Mouse (Mus musculus) bone marrow macrophage, adult 2 months (primary cell): Measurements from ENCODE around the gene Mvp. TPM values are rescaled to one million over a fixed set of nuclear protein-coding genes. Genes with fewer than 3 reads are reported as not detected.

ENCODE experiments used
- H3K27ac ChIP-seq: 2 replicates; pipeline ENCODE4 v1.5.1; 2012; ENCODE audit warnings: low read depth, low read length; ENCODE audit not compliant: insufficient read depth
- H3K4me1 ChIP-seq: 2 replicates; pipeline ENCODE4 v1.6.1; 2012; ENCODE audit warnings: low read length; ENCODE audit not compliant: control insufficient read depth, insufficient read depth
- H3K4me3 ChIP-seq: 2 replicates; pipeline ENCODE4 v1.5.1; 2012; ENCODE audit warnings: mild to moderate bottlenecking, low read length, moderate library complexity; ENCODE audit not compliant: insufficient read depth
- CTCF ChIP-seq: IDR thresholded peaks from 2 replicates; pipeline ENCODE4 v1.5.1; 2012; ENCODE audit warnings: low read depth, mild to moderate bottlenecking, low read length, moderate library complexity
- POLR2A ChIP-seq: IDR thresholded peaks from 2 replicates; pipeline ENCODE4 v1.6.1; 2012; ENCODE audit warnings: mild to moderate bottlenecking, low read depth, low read length, borderline replicate concordance
- polyA plus RNA-seq: library from polyadenylated mRNA; stranded (reverse); fragments of >200 nt; gene quantifications from 2 replicates; pipeline ENCODE4 v1.2.4, GENCODE M21; 2012; ENCODE audit not compliant: missing spikeins, insufficient read depth, insufficient read length

Mvp gene
- 95.9 and 96.2 TPM in 2 replicates for polyA plus RNA-seq

DNA sequence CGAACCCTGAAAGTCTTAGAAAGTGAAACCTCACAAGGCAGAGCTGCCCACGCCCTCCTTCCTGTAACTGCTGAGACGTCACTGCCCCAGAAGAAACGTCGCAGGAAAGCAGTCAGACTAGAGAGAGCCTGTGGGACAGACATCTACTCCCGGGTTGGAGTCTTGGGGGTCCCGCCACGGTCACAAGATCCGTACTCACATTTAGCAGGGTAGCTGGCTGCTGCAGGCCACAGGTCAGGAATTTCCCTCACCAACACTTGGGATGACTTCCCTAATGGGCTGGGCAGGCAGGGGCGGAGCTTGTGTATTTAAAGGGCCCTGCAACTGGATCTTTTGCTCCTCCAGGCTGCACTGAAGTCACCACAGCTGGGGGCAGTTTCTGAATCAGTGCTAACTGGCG is at the start of gene Mvp:
TSS of gene Mvp (minus strand) at position 302 of the 400 bp plus-strand sequence.
- peaks cover 49% of the 10 kb centered on the region for H3K4me1 ChIP-seq

GRCm38 (mm10) chr7:127055026-127055585 is 40.7 kb upstream of the Mvp start:
- no peak for TF ChIP-seq POLR2A
- TF ChIP-seq CTCF, result no peak
- no peak overlapping the region for H3K27ac ChIP-seq
- no peak overlapping the region for H3K4me3 ChIP-seq
- H3K4me1 ChIP-seq, result peaks cover 2% of the 10 kb centered on the region; the same call in 1 of the 2 replicates

More for the DNA sequence above, at the start of gene Mvp:
- Histone ChIP-seq H3K4me3 (peak within 1 kb of the TSS; percentile 95), H3K27ac (peak within 1 kb of the TSS; percentile 83)
- TF ChIP-seq POLR2A, result no peak
- TF ChIP-seq CTCF, result no peak

GRCm38 (mm10) chr7:127041851-127042672 is 27.6 kb upstream of the Mvp start, which contains the start of gene Kif22:
TSS of gene Kif22 (minus strand) at chr7:127042471.
- TF ChIP-seq POLR2A, result no peak
- no peak for TF ChIP-seq CTCF
- Histone ChIP-seq H3K4me1 (peaks cover 8% of the 10 kb centered on the region; the same call in 1 of the 2 replicates), H3K27ac (peak within 1 kb of the TSS; percentile 36), H3K4me3 (peak within 1 kb of the TSS; percentile 74)

GRCm38 (mm10) chr7:127031244-127031643 is 16.8 kb upstream of the Mvp start:
- peaks cover 10% of the 10 kb centered on the region for H3K4me1 ChIP-seq
- TF ChIP-seq CTCF (no peak), POLR2A (no peak)
- no peak overlapping the region for H3K27ac ChIP-seq
- H3K4me3 ChIP-seq, result no peak overlapping the region

- TF ChIP-seq CTCF (no peak), POLR2A (no peak)
- Histone ChIP-seq H3K4me1 (peaks cover 10% of the 10 kb centered on the region), H3K4me3 (no peak overlapping the region), H3K27ac (no peak overlapping the region)
These were observed 15.8 kb upstream of the Mvp start for GRCm38 (mm10) chr7:127030172-127030571.

GRCm38 (mm10) chr7:127027885-127028284 is 13.5 kb upstream of the Mvp start:
- TF ChIP-seq POLR2A, result no peak
- peaks cover 19% of the 10 kb centered on the region for H3K4me1 ChIP-seq
- H3K27ac ChIP-seq, result peak overlapping the region; percentile 91
- H3K4me3 ChIP-seq, result peak overlapping the region; percentile 62

DNA sequence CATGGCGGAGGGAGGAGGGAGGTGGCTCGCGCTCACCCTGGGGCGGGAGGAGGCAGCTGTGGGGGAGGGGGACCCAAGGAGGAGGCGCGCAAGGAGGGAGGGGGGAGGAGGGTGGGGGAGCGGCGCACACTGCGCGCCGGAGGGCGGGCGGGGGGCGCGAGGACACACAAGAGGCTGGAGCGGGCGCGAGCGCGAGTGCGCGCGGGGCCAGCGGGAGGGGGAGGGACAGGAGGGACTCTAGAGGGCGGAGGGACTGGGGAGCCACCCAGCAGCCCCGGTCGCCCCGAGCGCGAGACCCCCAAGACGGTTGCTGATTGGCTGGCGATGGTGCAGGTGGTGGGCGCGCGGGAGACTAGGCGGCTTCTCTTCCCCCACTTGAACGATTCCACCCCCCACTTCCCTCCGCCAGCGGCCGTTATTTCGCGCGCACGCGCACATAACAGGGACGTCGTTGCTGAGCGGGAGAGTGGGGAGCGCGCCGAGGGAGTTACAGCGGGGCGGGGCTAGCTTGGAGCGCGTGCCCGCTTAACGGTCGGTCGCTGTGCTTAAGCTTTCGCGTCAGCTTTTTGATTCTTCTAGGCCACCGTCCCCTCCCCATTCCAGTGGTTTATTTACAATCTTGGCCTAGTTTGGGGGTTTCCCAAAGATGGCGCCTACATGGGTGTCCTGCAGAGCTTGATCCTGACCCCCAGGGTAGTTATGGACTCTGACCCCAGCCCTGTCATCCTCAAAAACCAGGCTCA is 12.7 kb upstream of the Mvp start, which contains the start of gene Maz:
TSS of gene Maz (minus strand) at position 54 of the 743 bp plus-strand sequence.
- H3K4me3 ChIP-seq, result peak within 1 kb of the TSS; percentile 76
- H3K27ac ChIP-seq, result peak within 1 kb of the TSS; percentile 94
- TF ChIP-seq CTCF (no peak), POLR2A (no peak; the same call in 1 of the 2 replicates)
- peaks cover 26% of the 10 kb centered on the region for H3K4me1 ChIP-seq

GRCm38 (mm10) chr7:127026616-127026983 is 12.2 kb upstream of the Mvp start:
- Histone ChIP-seq H3K4me1 (peaks cover 30% of the 10 kb centered on the region), H3K4me3 (peak overlapping the region; percentile 76), H3K27ac (peak overlapping the region; percentile 94)
- TF ChIP-seq POLR2A (no peak), CTCF (no peak)

GRCm38 (mm10) chr7:127026161-127026600 is 11.8 kb upstream of the Mvp start:
- peak overlapping the region; percentile 94 for H3K27ac ChIP-seq
- peaks cover 31% of the 10 kb centered on the region for H3K4me1 ChIP-seq
- TF ChIP-seq POLR2A, result no peak
- TF ChIP-seq CTCF, result no peak
- peak overlapping the region; percentile 76 for H3K4me3 ChIP-seq
